Mouse (Mus musculus) heart, postnatal 14 days (tissue): ENCODE results near the gene Cycs. TPM values are rescaled to one million over a fixed set of nuclear protein-coding genes. Genes with fewer than 3 reads are reported as not detected.
A peak's percentile ranks its signal among the peaks of the same experiment; 100 is the strongest.

Experiments
- DNase-seq, 2 experiments: peaks; one replicate each; pipeline ENCODE4 v3.0.0; 2021 to 2022
- intact Hi-C: fragments of 180-260 bp; cut with DNase I; formaldehyde crosslinking; loops from one replicate; pipeline ENCODE4 v1.15.1; 2025
- total RNA-seq, 2 experiments: library from RNA; stranded (reverse); gene quantifications; 2 replicates each; pipeline ENCODE4 v1.2.3; 2021

Gene Cycs
- total RNA-seq, 2 experiments from 2014 or later, result 176 to 179 TPM

- intact Hi-C loops, result no loop called here
Observed at GRCm38 (mm10) chr6:50549791-50550190, 16.5 kb downstream of the Cycs start.

DNA sequence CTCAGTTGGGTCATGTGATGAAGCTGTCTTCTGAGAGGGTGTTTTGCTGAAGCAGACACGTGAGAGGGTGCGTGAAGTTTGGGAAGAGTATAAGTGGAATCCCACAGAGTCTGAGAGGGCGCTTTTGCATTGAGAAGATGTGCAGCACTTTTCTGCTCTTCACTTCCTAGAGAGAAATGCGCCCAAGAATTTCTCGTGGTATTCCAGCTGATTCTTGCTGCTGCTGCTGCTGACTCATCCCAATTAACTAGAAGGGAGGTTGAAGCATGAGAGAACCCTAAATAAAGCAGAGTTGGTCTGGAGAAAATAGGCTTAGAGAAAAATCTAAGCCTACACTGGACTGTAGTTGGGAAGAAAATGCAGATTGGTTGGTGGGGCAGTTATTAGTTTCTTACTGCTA lies 17.3 kb downstream of the Cycs start:
- intact Hi-C loops, result no loop called here
- DNase-seq, result no peak

More at GRCm38 (mm10) chr6:50549791-50550190, 16.5 kb downstream of the Cycs start:
- DNase-seq, result no peak

GRCm38 (mm10) chr6:50545412-50546043 lies 20.8 kb downstream of the Cycs start:
- intact Hi-C loops, result no loop called here
- DNase-seq, result peak; percentile 18 to 51

DNA sequence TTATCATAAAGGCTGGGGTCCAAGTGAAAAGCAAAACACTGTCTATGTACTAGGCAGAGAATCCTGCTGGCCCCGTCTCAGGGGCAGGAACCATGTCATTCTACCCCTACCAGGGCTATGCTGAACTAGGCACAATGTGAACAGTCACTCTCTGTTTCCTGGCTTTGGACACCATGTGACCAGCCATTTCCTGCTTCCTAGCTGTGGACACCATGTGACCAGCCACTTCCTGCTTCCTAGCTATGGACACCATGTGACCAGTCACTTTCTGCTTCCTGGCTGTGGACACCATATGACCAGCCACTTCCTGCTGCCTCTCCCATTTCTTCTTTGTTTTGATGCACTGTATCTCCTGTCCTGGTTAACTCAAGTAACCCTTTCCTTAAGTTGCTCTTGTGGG lies 23.8 kb downstream of the Cycs start:
- DNase-seq, result no peak
- intact Hi-C loops, result no loop called here

DNA sequence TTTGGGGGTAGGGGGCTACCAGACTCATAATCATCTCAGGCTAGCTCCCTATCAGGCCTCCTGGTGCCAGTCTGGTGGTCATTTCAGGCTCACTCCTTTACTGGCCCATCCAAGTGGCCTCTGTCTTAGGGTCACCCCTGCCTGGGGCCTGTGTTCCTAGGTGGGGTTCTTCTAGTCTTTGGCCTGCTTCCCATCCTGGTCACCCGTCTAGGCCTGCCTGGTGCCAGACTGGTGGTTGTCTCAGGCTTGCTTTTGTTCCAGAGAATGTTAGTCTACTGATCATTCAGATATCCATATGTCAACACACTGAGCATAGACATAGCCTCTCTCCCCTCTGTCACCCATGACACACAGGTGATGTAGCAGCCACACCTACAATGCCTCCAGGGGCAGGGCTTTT lies 26.7 kb downstream of the Cycs start:
- intact Hi-C loops, result loop anchor here (5.0 to 10.0 kb wide), 4 partner anchors 355 to 1022 kb away; partner anchors contain the start of gene Mpp6
- no peak for DNase-seq

GRCm38 (mm10) chr6:50536461-50536892 lies 29.9 kb downstream of the Cycs start:
- peak; percentile 82 to 87 for DNase-seq
- intact Hi-C loops, result loop anchor here (2.0 to 10.0 kb wide), 5 partner anchors 228 to 1019 kb away; partner anchors contain the start of gene Mpp6

DNA sequence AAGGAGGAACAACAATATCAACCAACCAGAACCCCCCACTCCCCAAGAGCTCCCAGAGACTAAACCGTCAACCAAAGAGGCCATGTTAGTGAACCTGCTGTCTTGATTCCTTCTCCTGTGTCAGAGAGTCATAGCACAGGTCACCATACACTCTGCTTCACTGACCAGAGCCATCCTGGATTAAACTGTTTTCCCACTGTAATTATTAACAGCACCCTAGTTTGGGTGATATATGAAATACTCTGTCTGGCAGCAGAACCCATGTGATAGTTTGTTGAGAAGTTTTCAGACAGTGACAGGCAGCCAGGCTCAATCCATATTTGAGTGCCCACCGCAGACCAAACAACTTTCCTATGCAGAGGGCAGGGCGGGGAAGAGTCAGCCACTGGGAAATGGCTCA lies 31.0 kb downstream of the Cycs start:
- no peak for DNase-seq

GRCm38 (mm10) chr6:50531920-50532319 lies 34.4 kb downstream of the Cycs start:
- no peak for DNase-seq
- intact Hi-C loops, result loop anchor here (10.0 kb wide), 2 partner anchors 347 to 597 kb away; no protein-coding TSS in a partner anchor

More for the DNA sequence above, 31.0 kb downstream of the Cycs start:
- intact Hi-C loops, result loop anchor here (5.0 to 10.0 kb wide), 4 partner anchors 351 to 1018 kb away; partner anchors contain the start of gene Mpp6

DNA sequence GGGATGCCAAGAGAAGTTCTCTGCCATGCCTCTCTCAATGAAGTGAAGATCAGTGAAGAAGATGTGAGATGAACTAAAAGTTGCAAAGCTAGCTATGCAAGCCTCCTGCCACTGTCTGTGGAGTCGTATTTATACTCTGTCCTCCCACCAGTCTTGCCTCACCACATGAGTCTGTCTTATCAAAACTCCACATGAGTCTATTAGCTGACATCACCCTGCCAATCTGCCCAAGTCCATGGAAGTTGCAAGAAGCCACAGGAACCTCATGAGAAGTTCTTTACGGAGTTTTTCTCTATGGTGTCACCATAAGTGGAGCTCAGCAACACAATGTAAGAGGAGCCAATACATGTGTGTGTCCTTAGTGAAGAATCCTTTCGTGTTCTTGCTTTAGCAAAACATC lies 35.3 kb downstream of the Cycs start:
- DNase-seq, result no peak
- intact Hi-C loops, result loop anchor here (10.0 kb wide), 2 partner anchors 346 to 596 kb away; no protein-coding TSS in a partner anchor

DNA sequence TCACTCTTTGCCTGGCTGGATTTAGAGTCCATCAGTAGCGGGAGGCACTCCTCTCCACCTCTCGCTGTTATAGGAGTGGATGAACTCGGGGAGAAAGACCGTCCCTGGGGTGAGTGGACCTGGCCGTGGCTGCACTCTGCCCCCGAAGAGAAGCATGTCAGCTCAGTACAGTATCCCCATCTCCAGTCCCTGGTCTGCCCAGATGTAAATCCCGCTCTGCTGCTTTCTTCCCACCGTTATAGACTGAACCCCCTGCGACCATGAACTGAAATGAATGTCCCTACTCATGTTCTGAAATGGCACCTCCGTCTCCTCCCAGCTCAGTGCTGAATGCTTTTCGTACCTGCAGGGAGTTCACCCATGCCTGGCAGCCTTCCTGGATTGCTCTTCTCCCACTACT lies 37.1 kb downstream of the Cycs start:
- no peak for DNase-seq
- intact Hi-C loops, result loop anchor here (5.0 kb wide), 1 partner anchor 72 kb away; the partner anchor contains the start of gene Osbpl3

DNA sequence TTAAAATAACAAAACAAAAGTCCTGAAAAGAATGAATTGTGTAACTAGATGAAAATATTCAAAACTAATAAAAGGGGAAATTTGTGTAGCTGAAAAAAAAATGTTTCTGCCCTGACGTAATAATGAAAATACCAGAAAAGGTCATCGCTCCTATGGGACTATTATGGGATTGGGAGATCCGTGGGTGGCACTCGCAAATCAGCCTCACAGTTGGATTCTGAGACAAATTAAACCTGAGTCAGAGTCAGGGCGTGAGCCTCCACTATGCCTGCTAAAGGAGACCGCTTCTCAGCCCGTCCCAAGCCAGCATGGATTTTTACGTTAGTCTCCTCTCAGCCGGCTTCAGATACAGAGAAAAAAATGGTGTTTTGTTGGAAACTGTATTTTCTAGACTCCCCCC lies 38.9 kb downstream of the Cycs start:
- DNase-seq, result no peak
- intact Hi-C loops, result loop anchor here (5.0 kb wide), 1 partner anchor 70 kb away; the partner anchor contains the start of gene Osbpl3

DNA sequence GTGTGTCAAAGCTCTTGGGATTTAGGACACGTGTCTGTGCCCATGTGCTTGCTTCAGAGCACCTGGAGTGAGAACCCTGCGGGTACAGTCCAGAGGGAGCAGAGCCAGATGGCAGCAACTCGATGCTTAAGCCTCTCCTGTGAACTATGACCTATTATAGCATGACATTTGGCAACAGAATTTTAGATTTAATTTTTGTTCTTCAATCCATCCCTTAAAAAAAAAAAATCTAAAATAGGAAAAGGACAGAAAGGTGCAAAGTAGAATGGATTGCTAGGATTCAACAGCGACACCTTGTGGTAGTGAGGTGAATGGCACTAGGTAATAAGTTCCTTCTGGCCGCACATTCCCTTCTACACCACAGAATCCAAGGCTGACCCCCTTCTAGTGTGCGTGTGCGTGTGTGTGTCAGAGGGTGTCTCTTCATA lies 39.7 kb downstream of the Cycs start:
- intact Hi-C loops, result loop anchor here (1.0 to 5.0 kb wide), 2 partner anchors 69 to 214 kb away; partner anchors contain the start of gene Osbpl3
- peak; percentile 67 to 81 for DNase-seq

GRCm38 (mm10) chr6:50525846-50526245 lies 40.5 kb downstream of the Cycs start:
- no peak for DNase-seq
- intact Hi-C loops, result loop anchor here (1.0 to 5.0 kb wide), 2 partner anchors 69 to 214 kb away; partner anchors contain the start of gene Osbpl3

DNA sequence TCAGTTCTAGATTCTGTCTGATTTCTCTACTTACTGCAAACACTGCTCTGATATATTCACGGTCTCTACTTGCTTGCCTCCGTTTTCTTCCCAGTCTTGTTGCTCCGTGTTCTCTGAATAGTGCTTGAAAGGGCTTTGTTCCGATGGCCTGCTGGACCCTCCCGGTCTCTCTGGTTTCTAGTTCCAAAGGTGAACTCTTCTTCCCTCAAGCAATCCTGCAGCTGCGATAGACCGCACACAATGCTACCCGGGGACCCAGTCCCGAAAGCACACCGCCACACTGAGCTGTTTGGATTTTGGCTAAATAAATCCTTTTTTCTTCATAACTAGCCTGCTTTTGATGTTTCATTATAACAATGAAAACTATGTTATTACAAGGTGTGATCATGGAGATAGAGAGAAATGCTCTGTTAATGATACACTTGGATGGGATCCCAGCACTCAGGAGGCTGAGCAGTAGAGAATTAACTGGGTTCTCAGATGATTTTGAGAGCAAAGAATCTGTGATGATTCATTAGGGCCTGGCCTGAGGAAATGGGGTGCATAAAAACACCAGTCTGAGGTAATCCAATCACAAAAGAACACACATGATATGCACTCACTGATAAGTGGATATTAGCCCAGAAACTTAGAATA lies 42.0 kb downstream of the Cycs start:
- intact Hi-C loops, result no loop called here

DNA sequence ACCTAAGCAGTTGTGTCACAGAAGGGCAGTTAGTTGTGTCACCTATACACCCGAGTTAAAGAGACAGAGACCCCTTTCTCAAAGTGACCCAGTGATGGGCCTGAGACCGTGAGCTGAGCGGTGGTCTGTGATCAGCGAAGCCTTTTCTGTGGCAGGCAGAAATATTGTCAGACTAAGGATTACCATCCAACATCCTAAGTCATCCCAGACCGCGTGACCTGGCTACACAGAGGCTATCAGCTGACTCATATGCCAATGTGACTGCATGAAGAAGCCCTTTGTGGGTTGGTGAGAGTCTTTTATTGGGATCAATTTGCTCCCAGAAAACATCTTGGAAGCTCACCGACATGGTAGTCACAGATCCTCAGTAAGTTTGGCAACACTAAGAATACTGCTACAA lies 43.6 kb downstream of the Cycs start:
- DNase-seq, result no peak
- intact Hi-C loops, result no loop called here

More for the DNA sequence above, 42.0 kb downstream of the Cycs start:
- no peak for DNase-seq

GRCm38 (mm10) chr6:50521532-50522135 lies 44.7 kb downstream of the Cycs start:
- intact Hi-C loops, result no loop called here

GRCm38 (mm10) chr6:50520139-50520538 lies 46.2 kb downstream of the Cycs start:
- no peak for DNase-seq
- intact Hi-C loops, result no loop called here

More at GRCm38 (mm10) chr6:50521532-50522135, 44.7 kb downstream of the Cycs start:
- no peak for DNase-seq

- intact Hi-C loops, result no loop called here
- DNase-seq, result no peak
Observed at GRCm38 (mm10) chr6:50518371-50518770, 48.0 kb downstream of the Cycs start.
